Mouse (Mus musculus) urinary bladder, adult 2 months (tissue): Measurements from ENCODE around the gene Zfp853. TPM values are rescaled to one million over a fixed set of nuclear protein-coding genes. Genes with fewer than 3 reads are reported as not detected.

ENCODE experiments used
- DNase-seq: peaks from one replicate; pipeline ENCODE4 v3.0.0; 2022; ENCODE audit warnings: low spot score
- polyA plus RNA-seq: library from polyadenylated mRNA; depleted of rRNA; stranded (reverse); fragments of >200 nt; gene quantifications from 2 replicates; pipeline ENCODE4 v1.2.3, GENCODE M21; 2012; rRNA removed

Gene Zfp853
- 0.43 and 0.49 TPM in 2 replicates for polyA plus RNA-seq

GRCm38 (mm10) chr5:143293404-143293803 lies at the start of gene Zfp853:
Gene Zfp853 (minus strand): TSS chr5:143293623.
- no peak for DNase-seq

- DNase-seq, result no peak
Observed at GRCm38 (mm10) chr5:143339603-143340002, 46.2 kb upstream of the Zfp853 start.

GRCm38 (mm10) chr5:143336559-143336958 lies 43.1 kb upstream of the Zfp853 start:
- no peak for DNase-seq

- DNase-seq, result no peak
Observed at GRCm38 (mm10) chr5:143335089-143335460, 41.7 kb upstream of the Zfp853 start.

- no peak for DNase-seq
Observed at GRCm38 (mm10) chr5:143334418-143335088, 41.1 kb upstream of the Zfp853 start.

- DNase-seq, result no peak
Observed at GRCm38 (mm10) chr5:143333872-143334271, 40.4 kb upstream of the Zfp853 start.

GRCm38 (mm10) chr5:143328690-143329495 lies 35.5 kb upstream of the Zfp853 start, which contains the start of gene Zdhhc4:
Gene Zdhhc4 (minus strand): TSS chr5:143329256.
- peak; percentile 83 for DNase-seq

GRCm38 (mm10) chr5:143317288-143317610 lies 23.8 kb upstream of the Zfp853 start:
- no peak for DNase-seq

GRCm38 (mm10) chr5:143316605-143317287 lies 23.3 kb upstream of the Zfp853 start:
- DNase-seq, result no peak

- DNase-seq, result no peak
Observed at GRCm38 (mm10) chr5:143315514-143315888, 22.1 kb upstream of the Zfp853 start.

GRCm38 (mm10) chr5:143314730-143315513 lies 21.5 kb upstream of the Zfp853 start, which contains the start of gene E130309D02Rik:
Gene E130309D02Rik (minus strand): TSS chr5:143315360.
- DNase-seq, result peak; percentile 93

- no peak for DNase-seq
Observed at GRCm38 (mm10) chr5:143314183-143314729, 20.8 kb upstream of the Zfp853 start.

GRCm38 (mm10) chr5:143311886-143312285 lies 18.5 kb upstream of the Zfp853 start:
- no peak for DNase-seq

- DNase-seq, result no peak
Observed at GRCm38 (mm10) chr5:143309916-143310315, 16.5 kb upstream of the Zfp853 start.

GRCm38 (mm10) chr5:143308825-143309224 lies 15.4 kb upstream of the Zfp853 start:
- no peak for DNase-seq

- DNase-seq, result no peak
Observed at GRCm38 (mm10) chr5:143304251-143304650, 10.8 kb upstream of the Zfp853 start.

- DNase-seq, result no peak
Observed at GRCm38 (mm10) chr5:143301296-143301695, 7.9 kb upstream of the Zfp853 start.

GRCm38 (mm10) chr5:143299686-143300085 lies 6.3 kb upstream of the Zfp853 start:
- DNase-seq, result no peak

- no peak for DNase-seq
Observed at GRCm38 (mm10) chr5:143298391-143298790, 5.0 kb upstream of the Zfp853 start.

GRCm38 (mm10) chr5:143297986-143298385 lies 4.6 kb upstream of the Zfp853 start:
- DNase-seq, result no peak

GRCm38 (mm10) chr5:143295330-143295729 lies 1.9 kb upstream of the Zfp853 start:
- DNase-seq, result no peak
